20 mouse cellular contexts compared by ENCODE assay signal in genomic region chr12:33153131-33153530, GRCm38 (mm10). TPM values are rescaled to one million over a fixed set of nuclear protein-coding genes. Genes with fewer than 3 reads are reported as not detected.
DNase-seq lines count a peak whose midpoint lies in the region; ATAC-seq lines count a peak whose summit lies in the region.
"Had no signal": no experiment of that assay in that cellular context is flagged by ENCODE, and none has a peak within 500 bp of the region (broad histone marks: within the 10 kb centered on the region; RNA-seq: fewer than 3 reads in every experiment).

No protein-coding gene starts in this region.

- ATAC-seq in liver, embryonic 11.5 days (replicated peaks; ENCODE audit: low FRiP score), result no peak
- ATAC-seq in liver, embryonic 15.5 days (ENCODE audit: insufficient read depth), result no peak
- ATAC-seq in megakaryocyte progenitor cell, adult 5-6 weeks (replicated peaks; ENCODE audit: poor library complexity), result no peak
- ATAC-seq: forebrain, embryonic 15.5 days; hindbrain, postnatal 0 days had no signal

- H3K9me3 ChIP-seq in liver, embryonic 11.5 days (ENCODE audit: control insufficient read depth, low read length), result no peaks in the 10 kb centered on the region
- no peaks in the 10 kb centered on the region for H3K9me3 ChIP-seq in liver, embryonic 15.5 days (replicated peaks)
- H3K9me3 ChIP-seq: embryonic facial prominence, embryonic 12.5 days; forebrain, embryonic 10.5 days; forebrain, embryonic 15.5 days; heart, embryonic 10.5 days; hindbrain, embryonic 13.5 days had no signal

- no peaks in the 10 kb centered on the region for H3K36me3 ChIP-seq in liver, embryonic 11.5 days (ENCODE audit: control insufficient read depth, insufficient read depth, low read length)
- 0 out of 2 replicates have a peak, but pooled peaks cover 7% of the 10 kb centered on the region for H3K36me3 ChIP-seq in liver, embryonic 15.5 days (replicated peaks)
- H3K36me3 ChIP-seq: embryonic facial prominence, embryonic 12.5 days; heart, embryonic 10.5 days had no signal

- H3K4me3 ChIP-seq in liver, embryonic 11.5 days (ENCODE audit: low read depth, low read length), result no peak overlapping the region
- no peak overlapping the region for H3K4me3 ChIP-seq in liver, embryonic 15.5 days (replicated peaks)
- H3K4me3 ChIP-seq: embryonic facial prominence, embryonic 12.5 days; forebrain, embryonic 10.5 days; forebrain, embryonic 15.5 days; heart, embryonic 10.5 days; hindbrain, embryonic 13.5 days had no signal

- DNase-seq in liver, embryonic 11.5 days (ENCODE audit: low spot score), result no peak
- DNase-seq in liver, result no peak
- peak; percentile 9 for DNase-seq in induced T-regulatory cell, adult 2 months (ENCODE audit: low read depth)
- DNase-seq in left cerebral cortex, adult 11 months (ENCODE audit: low spot score), result no peak
- no peak for DNase-seq in frontal cortex, postnatal 36 days (ENCODE audit: low spot score in 2 of 2)
- DNase-seq: adrenal gland, postnatal 10 days; cerebellum, adult 11 months; cerebellum, adult 8-10 months; cerebellum, postnatal 14 days; gastrocnemius, postnatal 10 days; heart, adult 18-20 months; heart, postnatal 10 days had no signal

- H3K27ac ChIP-seq in liver, embryonic 11.5 days (ENCODE audit: low read depth, low read length), result peak overlapping the region; percentile 23; the same call in 1 of the 2 replicates
- H3K27ac ChIP-seq in liver, embryonic 15.5 days (replicated peaks), result peak overlapping the region; percentile 76
- H3K27ac ChIP-seq: embryonic facial prominence, embryonic 12.5 days; forebrain, embryonic 10.5 days; forebrain, embryonic 15.5 days; heart, embryonic 10.5 days; hindbrain, embryonic 13.5 days; hindbrain, postnatal 0 days had no signal

- 47% methylated on average over 7 of the region's 7 CpGs for whole genome bisulfite sequencing in liver, embryonic 11.5 days
- 45% methylated on average over 7 of the region's 7 CpGs for WGBS in liver, embryonic 15.5 days (ENCODE audit: insufficient replicate concordance)

- peak overlapping the region; percentile 43 for H3K4me2 ChIP-seq in liver, embryonic 11.5 days
- peak overlapping the region; percentile 49 for H3K4me2 ChIP-seq in liver, embryonic 15.5 days
- H3K4me2 ChIP-seq: embryonic facial prominence, embryonic 12.5 days; forebrain, embryonic 15.5 days; hindbrain, embryonic 13.5 days had no signal

- H3K9ac ChIP-seq in liver, embryonic 11.5 days (ENCODE audit: low read depth, low read length), result no peak overlapping the region
- H3K9ac ChIP-seq in liver, embryonic 15.5 days, result 0 out of 2 replicates have a peak overlapping the region, but pooled peaks have one; percentile 6
- H3K9ac ChIP-seq: embryonic facial prominence, embryonic 12.5 days; forebrain, embryonic 15.5 days; hindbrain, embryonic 13.5 days had no signal

- no peaks in the 10 kb centered on the region for H3K27me3 ChIP-seq in liver, embryonic 11.5 days (replicated peaks; ENCODE audit: control insufficient read depth, insufficient read depth, low read length)
- H3K27me3 ChIP-seq in liver, embryonic 15.5 days, result no peaks in the 10 kb centered on the region
- H3K27me3 ChIP-seq: embryonic facial prominence, embryonic 12.5 days; forebrain, embryonic 15.5 days; hindbrain, embryonic 13.5 days had no signal

- H3K4me1 ChIP-seq in liver, embryonic 11.5 days (replicated peaks; ENCODE audit: control insufficient read depth, insufficient read depth, low read length), result peaks cover 21% of the 10 kb centered on the region
- peaks cover 63% of the 10 kb centered on the region for H3K4me1 ChIP-seq in liver, embryonic 15.5 days (replicated peaks)

RNA-seq across cellular contexts. Expression of gene Atxn7l1, which starts 5.6 kb away (rescaled TPM):
- polyA plus RNA-seq in liver, embryonic 11.5 days (2014; fragmentation: Nextera tagmentation; extraction: Ambion mirVana), result 28.5 and 28.9 TPM in 2 replicates
- polyA plus RNA-seq in liver, embryonic 15.5 days (2015; fragmentation: Nextera tagmentation; extraction: Ambion mirVana), result 13.8 and 14.7 TPM in 2 replicates
- total RNA-seq in megakaryocyte progenitor cell, adult 5-6 weeks (2015), result 71.1 and 96.1 TPM in 2 replicates
- 33.1 and 37.4 TPM in 2 replicates for total RNA-seq in megakaryocyte progenitor cell, adult 5-6 weeks (2017)
